Mouse (Mus musculus): ENCODE data around the gene Gm21477.
"Not testable (repeated sequence)": the region's sequence is repeated elsewhere in the genome, so short reads cannot be mapped to it uniquely, and the experiment has no call there.

Gm21477 gene

DNA sequence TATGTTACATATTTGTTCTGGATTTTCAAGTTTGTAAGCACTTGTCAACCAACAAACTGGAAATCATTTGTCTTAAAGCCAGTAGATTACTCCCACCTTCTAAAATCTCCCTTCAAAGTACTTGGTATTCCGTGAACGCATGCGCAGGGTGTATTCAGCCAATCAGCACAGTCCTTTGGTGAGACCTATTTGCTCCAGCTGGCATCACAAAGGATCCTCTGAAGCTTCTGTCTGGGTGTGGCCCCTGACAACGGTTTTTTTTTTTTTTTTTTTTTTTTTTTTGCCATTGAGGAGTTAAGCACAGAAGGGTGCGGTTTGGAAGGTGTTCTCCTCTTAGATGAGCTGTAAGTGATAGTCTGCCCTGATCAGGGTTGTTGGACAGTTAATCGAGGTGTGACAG, at the start of gene Gm21477:
Gene Gm21477, plus strand, starts transcription at position 301 of the 400 bp plus-strand sequence.
- not testable (repeated sequence) for DNase-seq

All from B cell, adult 2 months (primary cell).